Mouse (Mus musculus) kidney, adult 2 months (tissue): ENCODE measurements around the gene Eps8l2.

Source experiments
- CTCF ChIP-seq: fragments of 200-500 bp; conservative IDR thresholded peaks from 2 replicates; pipeline ENCODE4 v1.5.1; 2011; ENCODE audit warnings: low read depth, mild to moderate bottlenecking, control low read depth, low read length, moderate library complexity, mixed read lengths; ENCODE audit not compliant: insufficient read depth, insufficient read length
- POLR2A ChIP-seq: fragments of 200-500 bp; IDR thresholded peaks from one replicate; pipeline ENCODE4 v1.6.1; 2011; ENCODE audit warnings: low read depth, low read length, control low read depth

- no peak for TF ChIP-seq CTCF
- TF ChIP-seq POLR2A: no peak
These were observed 31.2 kb downstream of the Eps8l2 start for GRCm38 (mm10) chr7:141369918-141370317.
